Mouse (Mus musculus) E14TG2a.4 (cell line): ENCODE data around the gene B4gat1.

ENCODE experiments used
- CTCF ChIP-seq: conservative IDR thresholded peaks from 2 replicates; pipeline ENCODE4 v1.5.1; 2014; ENCODE audit warnings: low read length
- NANOG ChIP-seq: IDR thresholded peaks from 2 replicates; pipeline ENCODE4 v1.6.1; 2014; ENCODE audit warnings: borderline replicate concordance, low read length, mixed read lengths
- POU5F1 ChIP-seq: IDR thresholded peaks from 2 replicates; pipeline ENCODE4 v1.6.1; 2014; ENCODE audit warnings: low read length, borderline replicate concordance

GRCm38 (mm10) chr19:5073028-5073427, 34.4 kb downstream of the B4gat1 start:
- TF ChIP-seq CTCF (peak; percentile 50), NANOG (no peak), POU5F1 (no peak)
